Mouse (Mus musculus) right cerebral cortex, postnatal 25 days (tissue): ENCODE results near the gene Ndrg3.
"Not testable (repeated sequence)": the region's sequence is repeated elsewhere in the genome, so short reads cannot be mapped to it uniquely, and the experiment has no call there.

Experiments
- DNase-seq: peaks from one replicate; pipeline ENCODE4 v3.0.0; 2022

Gene Ndrg3

GRCm38 (mm10) chr2:156996576-156996975 lies 4.7 kb upstream of the Ndrg3 start:
- DNase-seq: no peak

- DNase-seq: no peak
Observed at GRCm38 (mm10) chr2:156990727-156991431, 977 bp downstream of the Ndrg3 start.

- DNase-seq: no peak
Observed at GRCm38 (mm10) chr2:156987316-156987715, 4.5 kb downstream of the Ndrg3 start.

GRCm38 (mm10) chr2:156982864-156983263 lies 9.0 kb downstream of the Ndrg3 start:
- no peak for DNase-seq

GRCm38 (mm10) chr2:156981291-156981690 lies 10.6 kb downstream of the Ndrg3 start:
- no peak for DNase-seq

GRCm38 (mm10) chr2:156980059-156980458 lies 11.8 kb downstream of the Ndrg3 start:
- DNase-seq: no peak

- no peak for DNase-seq
Observed at GRCm38 (mm10) chr2:156976711-156977110, 15.1 kb downstream of the Ndrg3 start.

- no peak for DNase-seq
Observed at GRCm38 (mm10) chr2:156974967-156975366, 16.9 kb downstream of the Ndrg3 start.

- DNase-seq: peak; percentile 77
Observed at GRCm38 (mm10) chr2:156973316-156974100, 18.3 kb downstream of the Ndrg3 start.

- no peak for DNase-seq
Observed at GRCm38 (mm10) chr2:156970253-156970652, 21.6 kb downstream of the Ndrg3 start.

GRCm38 (mm10) chr2:156968501-156968900 lies 23.4 kb downstream of the Ndrg3 start:
- DNase-seq: no peak

GRCm38 (mm10) chr2:156967388-156967787 lies 24.5 kb downstream of the Ndrg3 start:
- no peak for DNase-seq

- no peak for DNase-seq
Observed at GRCm38 (mm10) chr2:156963891-156964290, 28.0 kb downstream of the Ndrg3 start.

GRCm38 (mm10) chr2:156958496-156959252 lies 33.2 kb downstream of the Ndrg3 start:
- no peak for DNase-seq

- DNase-seq: no peak
Observed at GRCm38 (mm10) chr2:156957035-156957434, 34.8 kb downstream of the Ndrg3 start.

GRCm38 (mm10) chr2:156956306-156956705 lies 35.5 kb downstream of the Ndrg3 start:
- DNase-seq: no peak

- no peak for DNase-seq
Observed at GRCm38 (mm10) chr2:156954463-156954862, 37.4 kb downstream of the Ndrg3 start.

GRCm38 (mm10) chr2:156951301-156952094 lies 40.4 kb downstream of the Ndrg3 start:
- DNase-seq: no peak

GRCm38 (mm10) chr2:156950816-156951215 lies 41.0 kb downstream of the Ndrg3 start:
- DNase-seq: no peak

GRCm38 (mm10) chr2:156941523-156941922 lies 50.3 kb downstream of the Ndrg3 start:
- not testable (repeated sequence) for DNase-seq

GRCm38 (mm10) chr2:156939926-156940325 lies 51.9 kb downstream of the Ndrg3 start:
- DNase-seq: not testable (repeated sequence)

- DNase-seq: peak; percentile 64
Observed at GRCm38 (mm10) chr2:156937795-156938194, 54.1 kb downstream of the Ndrg3 start.

- no peak for DNase-seq
Observed at GRCm38 (mm10) chr2:156935005-156935404, 56.9 kb downstream of the Ndrg3 start.
